22 mouse cellular contexts compared by ENCODE assay signal in genomic region chr9:94968596-94969120, GRCm38 (mm10).
DNase-seq lines count a peak whose midpoint lies in the region; ATAC-seq and TF ChIP-seq lines count a peak whose summit lies in the region.
"Had no signal": no experiment of that assay in that cellular context is flagged by ENCODE, and none has a peak within 500 bp of the region (broad histone marks: within the 10 kb centered on the region; RNA-seq: fewer than 3 reads in every experiment).

No protein-coding gene starts in this region.

- no peak overlapping the region for H3K4me2 ChIP-seq in forebrain, embryonic 13.5 days
- no peak overlapping the region for H3K4me2 ChIP-seq in midbrain, embryonic 15.5 days
- H3K4me2 ChIP-seq: embryonic facial prominence, embryonic 13.5 days; limb, embryonic 15.5 days; liver, embryonic 13.5 days had no signal

- H3K9ac ChIP-seq in forebrain, embryonic 13.5 days: no peak overlapping the region
- H3K9ac ChIP-seq in midbrain, embryonic 15.5 days: no peak overlapping the region
- H3K9ac ChIP-seq: embryonic facial prominence, embryonic 13.5 days; limb, embryonic 15.5 days; liver, embryonic 13.5 days had no signal

- no peak for DNase-seq in layer of hippocampus, adult 2 months (ENCODE audit: low spot score in 2 of 2)
- DNase-seq in layer of hippocampus, adult 11-12 months (ENCODE audit: low spot score): no peak
- peak; percentile 76 for DNase-seq in brain, embryonic 14.5 days (ENCODE audit: low read depth)
- DNase-seq in right cerebral cortex, postnatal 4 days: no peak
- DNase-seq in kidney, adult 18-20 months: no peak
- DNase-seq: adrenal gland, postnatal 25 days; gastrocnemius, postnatal 10 days; heart, postnatal 14 days; kidney, postnatal 25 days; liver, embryonic 13.5 days; lung, adult 18-20 months; lung, postnatal 10 days; thymus, adult 2 months; thymus, postnatal 36 days had no signal

- peaks cover 15% of the 10 kb centered on the region for H3K4me1 ChIP-seq in forebrain, embryonic 13.5 days
- peaks cover 6% of the 10 kb centered on the region for H3K4me1 ChIP-seq in midbrain, embryonic 15.5 days
- H3K4me1 ChIP-seq: embryonic facial prominence, embryonic 13.5 days; limb, embryonic 10.5 days; limb, embryonic 15.5 days; liver, embryonic 13.5 days had no signal

- TF ChIP-seq CTCF in layer of hippocampus, adult 2 months (conservative IDR thresholded peaks at IDR 0.05): no peak
- no peak for TF ChIP-seq CTCF in brain, embryonic 14.5 days (IDR thresholded peaks at IDR 0.05; ENCODE audit: borderline replicate concordance, extremely low read depth, insufficient read depth, insufficient read length)

- 24% methylated on average over 5 of the region's 5 CpGs for WGBS in forebrain, embryonic 13.5 days
- WGBS in midbrain, embryonic 15.5 days: 42% methylated on average over 5 of the region's 5 CpGs

- peak; percentile 55; the same call in 1 of the 2 replicates for ATAC-seq in forebrain, embryonic 13.5 days
- ATAC-seq in midbrain, embryonic 15.5 days (replicated peaks): peak; percentile 75
- ATAC-seq: CD4-positive, CD25-positive, alpha-beta regulatory T cell, adult 4 months; intestine, postnatal 0 days had no signal

- H3K27me3 ChIP-seq in forebrain, embryonic 13.5 days: no peaks in the 10 kb centered on the region
- H3K27me3 ChIP-seq in midbrain, embryonic 15.5 days (replicated peaks): no peaks in the 10 kb centered on the region
- H3K27me3 ChIP-seq: embryonic facial prominence, embryonic 13.5 days; limb, embryonic 15.5 days; liver, embryonic 13.5 days had no signal

- TF ChIP-seq POLR2A in brain, embryonic 14.5 days (IDR thresholded peaks at IDR 0.05; ENCODE audit: borderline replicate concordance, extremely low read depth, insufficient read depth, insufficient read length, poor library complexity, severe bottlenecking): no peak

- H3K27ac ChIP-seq in layer of hippocampus, adult 2 months: peak overlapping the region; percentile 81
- no peak overlapping the region; the same call in 1 of the 2 replicates for H3K27ac ChIP-seq in forebrain, embryonic 13.5 days
- peak overlapping the region; percentile 65; the same call in 1 of the 2 replicates for H3K27ac ChIP-seq in midbrain, embryonic 15.5 days
- H3K27ac ChIP-seq: embryonic facial prominence, embryonic 13.5 days; limb, embryonic 10.5 days; limb, embryonic 15.5 days; liver, embryonic 13.5 days; macrophage had no signal

- no peaks in the 10 kb centered on the region for H3K36me3 ChIP-seq in forebrain, embryonic 13.5 days (ENCODE audit: poor library complexity, severe bottlenecking)
- H3K36me3 ChIP-seq in midbrain, embryonic 15.5 days (replicated peaks): no peaks in the 10 kb centered on the region
- H3K36me3 ChIP-seq: embryonic facial prominence, embryonic 13.5 days; limb, embryonic 10.5 days; limb, embryonic 15.5 days; liver, embryonic 13.5 days had no signal

- no peak overlapping the region for H3K4me3 ChIP-seq in layer of hippocampus, adult 2 months
- H3K4me3 ChIP-seq in forebrain, embryonic 13.5 days: no peak overlapping the region
- H3K4me3 ChIP-seq in midbrain, embryonic 15.5 days: no peak overlapping the region
- H3K4me3 ChIP-seq: embryonic facial prominence, embryonic 13.5 days; limb, embryonic 10.5 days; limb, embryonic 15.5 days; liver, embryonic 13.5 days had no signal

- no peaks in the 10 kb centered on the region for H3K9me3 ChIP-seq in forebrain, embryonic 13.5 days (replicated peaks)
- H3K9me3 ChIP-seq in midbrain, embryonic 15.5 days: no peaks in the 10 kb centered on the region
- H3K9me3 ChIP-seq: embryonic facial prominence, embryonic 13.5 days; limb, embryonic 10.5 days; limb, embryonic 15.5 days; liver, embryonic 13.5 days had no signal
